Mouse (Mus musculus) heart, embryonic 13.5 days (tissue): ENCODE measurements around the gene Susd6. TPM values are rescaled to one million over a fixed set of nuclear protein-coding genes. Genes with fewer than 3 reads are reported as not detected.
A peak's percentile ranks its signal among the peaks of the same experiment; 100 is the strongest.

Experiments used
- ATAC-seq: fragments of 200-750 bp; cut with Nextera tagmentation; 2 replicates; pipeline ENCODE4 v1.8.0; 2017; ENCODE audit warnings: moderate TSS enrichment; ENCODE audit not compliant: insufficient number of reproducible peaks, low FRiP score, low TSS enrichment; ENCODE audit errors: extremely low read depth
- H3K27ac ChIP-seq: fragments of 300-500 bp; sonication (generic); replicated peaks from 2 replicates; pipeline ENCODE4 v1.5.1; 2015; ENCODE audit warnings: moderate library complexity, mild to moderate bottlenecking, inconsistent platforms
- H3K27me3 ChIP-seq: fragments of 300-500 bp; sonication (generic); replicated peaks from 2 replicates; pipeline ENCODE4 v1.6.1; 2015; ENCODE audit warnings: mild to moderate bottlenecking, inconsistent platforms
- H3K36me3 ChIP-seq: fragments of 300-500 bp; sonication (generic); 2 replicates; pipeline ENCODE4 v1.6.1; 2015; ENCODE audit warnings: mild to moderate bottlenecking, inconsistent platforms
- H3K4me1 ChIP-seq: fragments of 300-500 bp; sonication (generic); 2 replicates; pipeline ENCODE4 v1.6.1; 2015; ENCODE audit warnings: inconsistent platforms
- H3K4me2 ChIP-seq: fragments of 300-500 bp; sonication (generic); 2 replicates; pipeline ENCODE4 v1.6.1; 2015; ENCODE audit warnings: inconsistent platforms, mild to moderate bottlenecking, moderate library complexity
- H3K4me3 ChIP-seq: fragments of 300-500 bp; sonication (generic); 2 replicates; pipeline ENCODE4 v1.5.1; 2015; ENCODE audit warnings: moderate library complexity, mild to moderate bottlenecking, inconsistent platforms
- H3K9ac ChIP-seq: fragments of 300-500 bp; sonication (generic); 2 replicates; pipeline ENCODE4 v1.6.1; 2015; ENCODE audit warnings: inconsistent platforms, mild to moderate bottlenecking, moderate library complexity
- H3K9me3 ChIP-seq: fragments of 300-500 bp; sonication (generic); 2 replicates; pipeline ENCODE4 v1.6.1; 2016; ENCODE audit warnings: inconsistent platforms
- WGBS: fragments of 180-500 bp; shearing (Covaris S2); methylation state at CpG from one replicate; pipeline ENCODE4 v1.1.7; 2015; ENCODE audit warnings: mixed read lengths; 5-methylcytosine and 5-hydroxymethylcytosine counted together
- polyA plus RNA-seq: library from polyadenylated mRNA; unstranded; fragments of >200 nt; fragmentation: Nextera tagmentation; extraction: Ambion mirVana; gene quantifications from 2 replicates; pipeline ENCODE4 v1.2.1, GENCODE M21; 2015

Gene Susd6
- polyA plus RNA-seq, 1 experiment from 2014 or later, result 14.3 TPM

- Histone ChIP-seq H3K4me3 (no peak overlapping the region), H3K36me3 (peaks cover 11% of the 10 kb centered on the region), H3K4me2 (no peak overlapping the region), H3K9me3 (no peaks in the 10 kb centered on the region), H3K27me3 (no peaks in the 10 kb centered on the region), H3K4me1 (peaks cover 75% of the 10 kb centered on the region), H3K27ac (no peak overlapping the region), H3K9ac (no peak overlapping the region)
- no peak for ATAC-seq
- 83% methylated on average over 2 of the region's 2 CpGs for WGBS
These were observed 38.6 kb downstream of the Susd6 start for GRCm38 (mm10) chr12:80828951-80829350.

DNA sequence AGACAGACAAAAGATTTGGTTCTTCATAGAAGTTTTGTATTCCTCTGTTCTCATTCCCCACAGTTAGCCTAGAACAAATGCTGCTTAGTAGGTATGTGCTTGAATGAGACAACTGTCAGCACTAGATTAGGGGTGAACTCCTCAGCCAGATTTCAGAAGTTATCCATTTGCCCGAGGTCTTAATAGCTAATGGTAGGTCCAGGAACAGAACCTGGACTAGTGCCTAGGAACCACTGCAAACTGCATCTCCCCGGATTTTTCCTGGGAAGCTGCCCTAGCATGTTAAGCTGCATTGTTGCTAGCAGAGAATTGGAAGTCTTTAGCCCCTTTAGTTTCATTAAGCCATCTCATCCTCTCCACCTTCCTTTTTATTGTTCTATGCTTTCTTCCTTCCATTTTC lies 39.9 kb downstream of the Susd6 start:
- Histone ChIP-seq H3K36me3 (peaks cover 11% of the 10 kb centered on the region), H3K9me3 (no peaks in the 10 kb centered on the region), H3K4me2 (no peak overlapping the region), H3K9ac (no peak overlapping the region), H3K4me3 (no peak overlapping the region), H3K27ac (peak overlapping the region; percentile 53; the same call in 1 of the 2 replicates), H3K4me1 (peaks cover 75% of the 10 kb centered on the region), H3K27me3 (no peaks in the 10 kb centered on the region)
- ATAC-seq, result no peak
- WGBS, result 54% methylated on average over 2 of the region's 2 CpGs

- 63% methylated on average over 2 of the region's 2 CpGs for WGBS
- peak overlapping the region; percentile 53; the same call in 1 of the 2 replicates for H3K27ac ChIP-seq
- peaks cover 72% of the 10 kb centered on the region for H3K4me1 ChIP-seq
- no peak overlapping the region for H3K4me2 ChIP-seq
- H3K4me3 ChIP-seq, result no peak overlapping the region
- H3K9me3 ChIP-seq, result no peaks in the 10 kb centered on the region
- no peak for ATAC-seq
- H3K36me3 ChIP-seq, result peaks cover 11% of the 10 kb centered on the region
- no peaks in the 10 kb centered on the region for H3K27me3 ChIP-seq
- H3K9ac ChIP-seq, result no peak overlapping the region
These were observed 40.5 kb downstream of the Susd6 start for GRCm38 (mm10) chr12:80830820-80831219.

- no peaks in the 10 kb centered on the region for H3K27me3 ChIP-seq
- no peak overlapping the region for H3K4me2 ChIP-seq
- H3K27ac ChIP-seq, result no peak overlapping the region
- H3K9me3 ChIP-seq, result no peaks in the 10 kb centered on the region
- WGBS, result 77% methylated on average over 1 of the region's 1 CpGs
- peaks cover 58% of the 10 kb centered on the region for H3K4me1 ChIP-seq
- no peak overlapping the region for H3K4me3 ChIP-seq
- H3K36me3 ChIP-seq, result peaks cover 11% of the 10 kb centered on the region
- H3K9ac ChIP-seq, result no peak overlapping the region
- ATAC-seq, result no peak
These were observed 42.0 kb downstream of the Susd6 start for GRCm38 (mm10) chr12:80832313-80832712.

DNA sequence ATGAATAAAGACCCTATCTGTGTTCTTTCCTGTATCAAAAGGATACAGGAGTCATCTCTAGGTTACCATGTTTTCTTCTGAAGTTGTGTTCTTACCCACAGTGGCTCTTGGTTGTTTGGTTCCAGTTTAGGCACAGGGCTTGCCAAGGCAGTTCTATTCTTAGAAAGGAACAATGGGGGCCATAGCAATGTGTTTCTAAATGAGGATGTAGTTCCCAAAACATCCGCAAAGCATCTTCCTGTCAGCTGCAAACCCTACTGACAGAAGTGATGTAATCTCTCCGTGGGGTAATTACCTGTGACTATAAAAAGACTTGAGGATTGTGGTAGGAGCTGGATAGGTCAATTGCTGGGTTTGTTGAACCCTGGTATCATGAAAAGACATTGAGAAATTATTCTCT lies 43.2 kb downstream of the Susd6 start:
- WGBS, result 22% methylated on average over 2 of the region's 2 CpGs
- Histone ChIP-seq H3K4me1 (peaks cover 58% of the 10 kb centered on the region), H3K4me3 (no peak overlapping the region)

DNA sequence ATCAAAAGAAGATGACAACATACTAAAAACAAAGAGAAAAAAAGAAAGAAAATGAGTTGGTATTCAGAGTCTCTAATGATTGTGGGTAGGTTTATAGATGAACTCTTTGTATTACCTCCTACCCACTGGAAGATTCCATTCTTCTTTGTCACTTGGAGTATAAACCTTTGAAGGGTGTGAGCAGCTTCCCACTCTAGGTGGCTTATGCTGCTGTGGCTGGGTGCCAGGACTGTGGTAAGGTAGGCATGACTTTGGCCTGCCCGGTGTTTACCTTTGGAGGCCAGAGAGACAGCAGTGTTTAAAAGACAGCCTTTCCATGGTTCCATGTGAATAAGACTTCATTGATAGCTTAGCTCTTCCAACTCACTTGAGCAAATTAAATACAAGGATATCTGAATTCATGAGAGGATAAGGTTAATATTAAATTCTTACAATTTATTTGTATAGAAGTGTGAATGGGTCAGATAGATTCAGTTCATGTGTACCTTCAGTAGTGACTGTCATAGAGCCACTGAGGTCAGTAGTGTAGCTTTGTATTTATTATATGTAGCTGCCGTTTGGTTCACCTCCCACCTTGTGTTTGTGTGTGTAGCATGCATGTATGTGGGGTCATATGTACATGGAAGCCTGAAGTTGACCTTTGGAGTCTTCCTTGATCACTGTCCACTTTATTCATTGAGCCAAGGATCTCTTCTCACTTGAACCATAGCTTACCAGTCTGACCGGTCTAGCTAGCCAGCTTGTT lies 44.0 kb downstream of the Susd6 start:
- Histone ChIP-seq H3K4me3 (no peak overlapping the region), H3K36me3 (peaks cover 10% of the 10 kb centered on the region), H3K4me1 (peaks cover 57% of the 10 kb centered on the region), H3K27me3 (no peaks in the 10 kb centered on the region), H3K9me3 (no peaks in the 10 kb centered on the region), H3K9ac (no peak overlapping the region), H3K4me2 (no peak overlapping the region), H3K27ac (no peak overlapping the region)
- 93% methylated on average over 3 of the region's 3 CpGs for whole genome bisulfite sequencing
- no peak for ATAC-seq

More for the DNA sequence above, 43.2 kb downstream of the Susd6 start:
- ATAC-seq, result no peak
- 0 out of 2 replicates have a peak overlapping the region, but pooled peaks have one; percentile 12 for H3K27ac ChIP-seq
- H3K9me3 ChIP-seq, result no peaks in the 10 kb centered on the region
- no peak overlapping the region for H3K4me2 ChIP-seq
- peaks cover 11% of the 10 kb centered on the region for H3K36me3 ChIP-seq
- H3K27me3 ChIP-seq, result no peaks in the 10 kb centered on the region
- no peak overlapping the region for H3K9ac ChIP-seq

DNA sequence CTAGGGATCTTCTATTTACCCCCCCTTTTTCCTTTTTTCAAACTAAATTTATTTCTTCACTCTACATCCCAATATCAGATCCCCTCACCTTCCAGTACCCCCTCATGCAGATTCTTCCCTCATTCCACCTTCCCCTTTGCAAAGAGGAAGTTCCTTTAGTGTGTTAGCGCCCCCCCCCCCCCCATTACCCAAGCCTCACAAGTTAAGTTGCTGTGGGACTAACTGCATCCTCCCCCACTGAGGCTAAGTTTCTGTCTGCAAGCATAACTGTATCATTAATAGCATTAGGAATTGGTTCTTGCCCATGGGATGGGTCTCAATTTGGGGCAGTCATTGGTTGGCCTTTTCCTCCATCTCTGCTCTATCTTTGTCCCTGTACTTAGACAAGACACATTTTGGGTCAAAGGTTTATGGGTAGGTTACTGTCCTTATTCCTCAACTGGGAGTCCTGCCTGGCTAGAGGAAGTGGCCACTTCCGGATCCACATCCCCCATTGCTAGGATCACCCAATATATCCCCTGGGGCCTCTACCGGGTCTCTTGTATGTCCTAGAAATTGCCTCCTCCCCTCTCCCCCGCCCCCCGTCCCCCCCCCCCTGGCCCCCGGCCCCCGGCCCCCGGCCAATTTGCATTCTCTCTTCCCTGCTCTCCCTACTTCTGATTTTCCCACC lies 44.7 kb downstream of the Susd6 start:
- Histone ChIP-seq H3K4me3 (no peak overlapping the region), H3K36me3 (peaks cover 6% of the 10 kb centered on the region), H3K27ac (no peak overlapping the region), H3K27me3 (no peaks in the 10 kb centered on the region), H3K9me3 (no peaks in the 10 kb centered on the region), H3K9ac (no peak overlapping the region), H3K4me2 (no peak overlapping the region), H3K4me1 (peaks cover 56% of the 10 kb centered on the region)
- ATAC-seq, result no peak
- WGBS, result 87% methylated on average over 6 of the region's 8 CpGs

DNA sequence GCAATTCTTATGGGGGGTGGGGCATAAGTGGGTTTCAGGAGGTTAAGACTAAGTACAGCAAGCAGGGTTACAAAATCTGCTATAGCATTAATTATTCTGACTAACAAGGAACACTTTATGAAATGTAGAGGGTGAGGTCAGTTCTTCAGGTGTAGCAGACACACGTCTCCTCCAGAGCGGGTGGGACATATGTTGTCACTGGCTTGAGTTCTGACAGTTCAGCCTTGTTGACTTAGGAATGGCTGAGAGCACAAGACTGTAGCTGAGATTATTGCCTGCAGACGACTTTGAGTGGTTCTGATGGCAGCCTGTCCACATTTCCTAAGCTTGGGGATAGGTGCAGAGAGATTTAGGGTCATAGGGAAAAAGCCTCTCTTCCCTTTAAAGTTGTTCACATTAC lies 47.3 kb downstream of the Susd6 start:
- H3K4me3 ChIP-seq, result no peak overlapping the region
- H3K27me3 ChIP-seq, result no peaks in the 10 kb centered on the region
- H3K9me3 ChIP-seq, result no peaks in the 10 kb centered on the region
- H3K4me2 ChIP-seq, result no peak overlapping the region
- H3K36me3 ChIP-seq, result no peaks in the 10 kb centered on the region
- WGBS, result 43% methylated on average over 3 of the region's 3 CpGs
- H3K4me1 ChIP-seq, result peaks cover 39% of the 10 kb centered on the region
- H3K9ac ChIP-seq, result no peak overlapping the region
- no peak overlapping the region for H3K27ac ChIP-seq
- ATAC-seq, result no peak

GRCm38 (mm10) chr12:80838271-80838670 lies 48.0 kb downstream of the Susd6 start:
- Histone ChIP-seq H3K36me3 (no peaks in the 10 kb centered on the region), H3K9me3 (no peaks in the 10 kb centered on the region), H3K4me3 (no peak overlapping the region), H3K4me1 (peaks cover 43% of the 10 kb centered on the region), H3K9ac (no peak overlapping the region), H3K27ac (no peak overlapping the region), H3K27me3 (no peaks in the 10 kb centered on the region), H3K4me2 (no peak overlapping the region)
- ATAC-seq, result no peak

- H3K27me3 ChIP-seq, result no peaks in the 10 kb centered on the region
- H3K9ac ChIP-seq, result no peak overlapping the region
- H3K4me3 ChIP-seq, result no peak overlapping the region
- H3K27ac ChIP-seq, result no peak overlapping the region
- H3K4me1 ChIP-seq, result peaks cover 43% of the 10 kb centered on the region
- H3K9me3 ChIP-seq, result no peaks in the 10 kb centered on the region
- ATAC-seq, result no peak
- H3K36me3 ChIP-seq, result no peaks in the 10 kb centered on the region
- WGBS, result 77% methylated on average over 2 of the region's 2 CpGs
- no peak overlapping the region for H3K4me2 ChIP-seq
These were observed 48.5 kb downstream of the Susd6 start for GRCm38 (mm10) chr12:80838787-80839186.

GRCm38 (mm10) chr12:80839631-80840030 lies 49.3 kb downstream of the Susd6 start:
- no peaks in the 10 kb centered on the region for H3K27me3 ChIP-seq
- ATAC-seq, result no peak
- 57% methylated on average over 2 of the region's 2 CpGs for WGBS
- no peak overlapping the region for H3K4me2 ChIP-seq
- H3K4me3 ChIP-seq, result no peak overlapping the region
- H3K27ac ChIP-seq, result no peak overlapping the region
- H3K36me3 ChIP-seq, result no peaks in the 10 kb centered on the region
- no peak overlapping the region for H3K9ac ChIP-seq
- H3K4me1 ChIP-seq, result peaks cover 44% of the 10 kb centered on the region
- H3K9me3 ChIP-seq, result no peaks in the 10 kb centered on the region

DNA sequence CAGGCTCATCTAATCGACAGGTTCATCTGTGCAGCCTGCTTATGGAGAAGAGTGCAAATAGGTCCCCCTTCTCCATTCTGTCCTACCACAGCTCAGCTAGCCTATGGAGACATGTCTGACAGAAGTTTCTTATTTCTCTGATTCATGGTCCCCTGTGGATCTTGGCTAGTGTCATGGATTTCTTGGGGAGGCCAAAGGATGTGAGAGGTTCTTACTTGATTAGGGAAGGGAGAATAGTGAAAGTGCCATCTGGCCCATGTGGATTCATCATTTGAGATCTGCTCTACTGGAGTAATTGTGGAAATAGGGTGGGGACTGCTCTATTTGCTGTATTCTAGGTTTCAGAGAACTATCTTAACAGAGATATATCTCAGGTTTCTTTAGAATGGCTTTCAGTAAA lies 51.3 kb downstream of the Susd6 start:
- no peak for ATAC-seq
- Histone ChIP-seq H3K27ac (no peak overlapping the region), H3K9ac (no peak overlapping the region), H3K4me1 (peaks cover 61% of the 10 kb centered on the region), H3K9me3 (no peaks in the 10 kb centered on the region), H3K36me3 (no peaks in the 10 kb centered on the region), H3K27me3 (no peaks in the 10 kb centered on the region), H3K4me2 (no peak overlapping the region), H3K4me3 (no peak overlapping the region)
- 91% methylated on average over 1 of the region's 1 CpGs for WGBS
